Mouse (Mus musculus) thymus, postnatal 0 days (tissue): ENCODE results near the gene Ptpre. TPM values are rescaled to one million over a fixed set of nuclear protein-coding genes. Genes with fewer than 3 reads are reported as not detected.
A peak's percentile ranks its signal among the peaks of the same experiment; 100 is the strongest.
"Not testable (repeated sequence)": the region's sequence is repeated elsewhere in the genome, so short reads cannot be mapped to it uniquely, and the experiment has no call there.

Source experiments
- DNase-seq: peaks from one replicate; pipeline ENCODE4 v3.0.0-alpha.2; 2015; ENCODE audit warnings: low spot score
- polyA plus RNA-seq: library from polyadenylated mRNA; unstranded; fragments of >200 nt; fragmentation: Nextera tagmentation; extraction: Ambion mirVana; gene quantifications from 2 replicates; pipeline ENCODE4 v1.2.1, GENCODE M21; 2015

Gene Ptpre
- polyA plus RNA-seq, 1 experiment from 2014 or later = 17.3 TPM

DNA sequence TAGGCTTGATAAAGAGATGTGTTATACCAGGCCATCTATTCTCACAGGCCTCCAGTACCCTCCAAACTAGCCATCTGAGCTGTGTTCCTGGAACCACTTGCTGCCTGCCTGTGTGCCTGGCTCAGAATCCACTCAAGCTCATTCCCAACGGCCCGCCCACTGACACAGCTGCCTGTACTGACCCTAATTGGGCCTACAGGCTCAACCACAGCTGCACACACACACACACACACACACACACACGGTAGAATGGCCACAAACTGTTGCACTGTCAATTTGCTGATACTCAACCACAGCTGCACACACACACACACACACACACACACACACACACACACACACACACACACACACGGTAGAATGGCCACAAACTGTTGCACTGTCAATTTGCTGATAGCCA lies 146.8 kb downstream of the Ptpre start:
- not testable (repeated sequence) for DNase-seq

DNA sequence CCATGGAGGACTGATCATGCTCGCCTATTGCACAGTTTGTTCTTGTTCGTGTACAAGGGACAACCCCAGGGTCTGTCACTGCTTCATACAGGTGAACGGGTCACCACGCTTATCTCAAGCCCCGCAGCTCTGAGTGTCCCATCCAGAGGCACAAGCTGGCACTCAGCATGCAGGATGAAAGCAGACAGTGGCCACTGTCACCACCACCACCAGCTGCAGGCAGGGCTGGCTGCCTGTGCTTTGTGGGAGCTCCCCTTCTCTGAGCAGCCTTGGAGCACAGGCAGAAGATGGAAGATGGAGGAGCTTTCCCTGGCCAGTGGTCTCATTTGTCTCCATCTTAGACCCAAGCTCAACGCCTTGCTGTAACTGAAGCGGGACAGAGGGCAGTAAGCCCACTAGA lies 147.7 kb downstream of the Ptpre start:
- no peak for DNase-seq

DNA sequence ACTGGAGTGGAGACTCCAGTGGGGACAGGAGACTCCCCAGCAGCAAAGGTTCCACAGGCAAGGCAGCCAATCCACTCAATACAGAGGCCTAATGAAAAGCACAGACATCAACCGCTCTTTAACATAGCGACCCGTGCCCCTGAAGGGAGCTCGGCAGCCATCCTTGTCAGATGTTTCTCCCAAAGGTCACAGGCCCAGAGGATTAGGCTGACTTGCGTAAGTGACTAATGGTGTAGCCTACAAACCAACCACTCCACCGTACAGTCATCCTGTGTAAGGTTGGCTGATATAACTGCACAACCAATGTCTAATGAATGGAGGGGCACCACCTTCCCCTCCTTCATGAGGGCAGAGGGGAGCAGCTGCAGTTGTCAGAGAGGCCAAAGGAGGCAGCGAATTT lies 152.1 kb downstream of the Ptpre start:
- no peak for DNase-seq

DNA sequence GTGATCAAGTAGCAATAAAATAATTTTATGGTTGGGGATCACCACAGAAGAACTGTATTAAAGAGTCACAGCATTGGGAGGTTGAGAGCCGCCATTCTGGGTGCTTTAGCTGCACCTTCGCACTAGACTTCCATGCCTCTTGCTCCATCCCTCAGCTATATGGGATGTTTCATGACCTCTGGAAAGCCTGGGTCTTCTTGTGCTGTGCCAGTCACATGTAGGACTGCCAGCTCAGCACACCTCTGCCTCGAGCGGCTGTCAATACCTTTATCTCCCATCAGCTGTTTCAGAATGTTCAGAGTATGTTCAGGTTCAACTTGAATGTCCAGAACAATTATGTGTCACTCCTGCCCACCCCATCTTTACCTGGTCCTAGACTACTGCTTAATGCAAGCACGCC lies 154.7 kb downstream of the Ptpre start:
- no peak for DNase-seq

DNA sequence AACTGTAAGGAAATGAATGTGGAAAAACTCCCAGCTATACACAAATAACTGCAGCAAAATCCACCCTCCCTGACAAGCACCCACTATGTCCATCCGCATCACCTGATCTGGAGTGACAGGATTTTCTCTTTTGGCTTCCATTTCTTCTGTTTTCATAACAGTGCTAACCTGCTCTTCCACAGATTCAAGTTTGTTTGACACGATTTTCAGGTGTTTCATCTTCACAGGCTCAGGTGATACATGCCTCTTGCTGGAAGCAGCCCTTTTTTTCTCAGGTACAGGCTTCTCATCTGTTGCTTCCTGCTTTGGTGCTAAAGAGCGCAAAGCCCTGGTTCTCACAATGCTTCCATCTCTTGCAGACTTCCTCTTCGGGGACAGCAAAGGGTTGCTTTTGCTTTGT lies 156.8 kb downstream of the Ptpre start:
- no peak for DNase-seq

DNA sequence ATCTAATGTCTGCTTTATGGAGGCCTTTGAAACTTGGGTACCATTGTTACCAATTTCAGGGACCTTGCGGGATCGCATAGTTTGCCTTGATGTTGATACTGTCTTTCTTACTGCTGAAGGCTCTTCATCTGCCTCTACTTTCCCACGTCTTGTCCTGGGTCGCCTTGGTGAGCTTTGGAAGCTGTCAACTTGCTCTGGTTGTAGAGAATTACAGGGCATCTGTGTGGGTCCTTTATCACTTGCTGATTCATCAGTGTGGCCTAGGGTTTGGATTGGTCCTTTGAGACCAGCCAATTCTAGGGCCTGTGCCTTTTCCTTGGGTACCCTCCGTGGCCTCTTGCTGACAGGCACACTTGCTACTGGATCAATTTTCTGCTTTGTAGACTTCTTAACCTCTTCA lies 157.5 kb downstream of the Ptpre start:
- DNase-seq = no peak

DNA sequence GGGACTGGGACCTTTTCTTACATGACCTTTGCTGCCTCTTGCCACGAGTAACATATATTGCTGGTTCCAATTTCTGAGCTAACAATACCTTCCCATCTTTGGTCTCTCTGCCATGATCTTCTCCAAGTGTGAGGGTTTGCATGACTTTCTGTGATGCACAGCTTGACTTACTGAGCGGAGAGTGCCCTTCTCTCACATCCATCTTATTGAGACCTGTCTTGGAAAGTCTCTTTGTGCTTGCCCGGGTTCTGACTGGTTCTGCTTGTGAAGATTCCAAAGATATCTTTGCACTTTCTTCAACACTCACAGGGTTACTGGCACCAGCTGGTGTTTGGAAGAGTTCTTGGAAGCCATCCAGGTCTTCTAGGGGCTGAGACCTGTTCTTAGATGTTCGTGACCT lies 158.8 kb downstream of the Ptpre start:
- no peak for DNase-seq

DNA sequence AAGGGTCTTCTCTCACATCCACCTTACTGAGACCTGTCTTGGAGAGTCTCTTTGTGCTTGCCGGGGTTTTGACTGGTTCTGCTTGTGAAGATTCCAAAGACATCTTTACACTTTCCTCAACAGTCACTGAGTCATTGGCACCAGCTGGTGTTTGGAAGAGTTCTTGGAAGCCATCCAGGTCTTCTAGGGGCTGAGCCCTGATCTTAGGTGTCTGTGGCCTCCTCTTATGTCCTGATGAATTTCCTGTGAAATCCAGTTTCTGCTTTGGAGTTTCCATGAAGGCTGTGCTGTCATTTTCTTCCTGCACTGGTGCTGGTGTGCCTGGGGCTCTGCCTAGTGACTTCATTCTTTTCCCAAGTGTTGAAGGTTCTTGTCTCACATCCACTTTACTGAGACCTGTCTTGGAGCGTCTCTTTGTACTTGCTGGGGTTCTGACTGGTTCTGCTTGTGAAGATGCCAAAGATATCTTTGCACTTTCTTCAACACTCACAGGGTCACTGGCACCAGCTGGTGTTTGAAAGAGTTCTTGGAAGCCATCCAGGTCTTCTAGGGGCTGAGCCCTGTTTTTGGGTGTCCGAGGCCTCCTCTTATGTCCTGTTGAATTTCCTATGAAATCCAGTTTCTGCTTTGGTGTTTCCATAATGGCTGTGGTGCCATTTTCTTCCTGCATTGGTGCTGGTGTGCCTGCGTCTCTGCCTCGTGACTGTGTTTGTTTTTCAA lies 159.9 kb downstream of the Ptpre start:
- not testable (repeated sequence) for DNase-seq

DNA sequence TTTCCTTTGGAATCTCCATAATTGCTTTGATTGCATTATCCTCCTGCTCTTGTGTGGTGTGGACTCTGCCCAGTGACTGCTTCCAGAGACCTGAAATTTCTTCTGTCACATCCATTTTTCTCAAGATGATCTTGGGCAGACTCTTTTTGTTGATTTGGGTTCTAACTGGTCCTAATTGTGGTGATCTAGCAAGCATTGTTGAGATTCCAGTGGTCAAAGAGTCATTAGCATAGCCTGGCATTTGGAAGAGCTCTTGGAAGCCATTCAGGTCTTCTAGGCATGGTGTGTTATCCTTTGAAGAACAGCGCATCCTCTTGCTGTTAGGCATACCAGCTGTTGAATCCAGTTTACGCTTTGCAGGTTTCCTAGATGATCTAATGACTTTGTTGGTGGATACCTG lies 161.1 kb downstream of the Ptpre start:
- no peak for DNase-seq

DNA sequence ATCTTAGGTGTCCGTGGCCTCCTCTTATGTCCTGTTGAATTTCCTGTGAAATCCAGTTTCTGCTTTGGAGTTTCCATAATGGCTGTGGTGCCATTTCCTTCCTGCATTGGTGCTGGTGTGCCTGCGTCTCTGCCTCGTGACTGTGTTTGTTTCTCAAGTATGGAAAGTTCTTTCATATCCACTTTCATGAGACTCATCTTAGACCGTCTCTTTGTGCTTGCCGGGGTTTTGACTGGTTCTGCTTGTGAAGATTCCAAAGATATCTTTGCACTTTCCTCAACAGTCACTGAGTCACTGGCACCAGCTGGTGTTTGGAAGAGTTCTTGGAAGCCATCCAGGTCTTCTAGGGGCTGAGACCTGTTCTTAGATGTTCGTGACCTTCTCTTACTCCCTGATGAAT lies 162.1 kb downstream of the Ptpre start:
- not testable (repeated sequence) for DNase-seq

DNA sequence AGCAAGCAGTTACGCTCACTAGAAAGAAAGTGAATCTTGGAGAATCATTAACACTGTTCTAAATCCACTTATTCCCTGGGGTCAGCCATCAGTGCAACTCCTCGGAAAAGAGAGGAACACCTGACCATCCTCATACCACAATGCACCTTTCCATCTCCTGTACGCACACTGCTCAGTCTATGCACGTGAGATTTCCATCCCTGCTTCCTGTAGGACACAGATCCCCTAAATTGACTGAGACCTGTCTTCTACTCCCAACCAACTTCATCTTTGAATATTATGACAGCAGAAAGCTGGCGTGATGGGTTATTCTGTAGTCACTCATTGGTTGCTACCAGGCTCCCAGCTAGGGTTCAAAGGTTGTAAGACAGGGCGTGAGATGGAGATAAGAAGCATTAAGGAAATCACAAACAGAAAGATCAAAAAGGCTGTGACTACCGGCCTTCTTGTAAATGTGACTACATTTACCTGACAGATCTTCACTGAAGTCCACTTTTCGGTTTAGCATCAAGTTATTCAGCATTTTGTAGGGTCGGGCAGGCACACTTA lies 166.4 kb downstream of the Ptpre start:
- no peak for DNase-seq

DNA sequence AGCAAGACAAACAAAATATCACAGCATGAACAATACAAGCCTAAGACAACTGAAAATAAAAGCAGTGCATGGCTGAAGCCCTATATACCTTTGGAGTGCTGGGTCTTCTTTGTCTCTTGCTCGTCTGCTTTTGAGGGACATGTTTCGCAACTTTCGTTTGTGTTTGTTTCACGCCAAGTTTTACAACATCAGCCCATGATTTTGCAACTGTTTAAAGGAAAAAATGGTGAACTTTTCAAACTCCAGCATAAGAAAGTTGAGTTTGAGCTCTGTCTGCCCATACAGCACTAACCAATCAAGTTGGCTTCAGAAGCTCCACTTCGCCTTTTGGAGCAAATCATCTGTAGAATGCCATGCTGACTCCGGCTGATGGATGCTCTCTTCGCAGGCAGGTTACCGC lies 167.0 kb downstream of the Ptpre start:
- no peak for DNase-seq

DNA sequence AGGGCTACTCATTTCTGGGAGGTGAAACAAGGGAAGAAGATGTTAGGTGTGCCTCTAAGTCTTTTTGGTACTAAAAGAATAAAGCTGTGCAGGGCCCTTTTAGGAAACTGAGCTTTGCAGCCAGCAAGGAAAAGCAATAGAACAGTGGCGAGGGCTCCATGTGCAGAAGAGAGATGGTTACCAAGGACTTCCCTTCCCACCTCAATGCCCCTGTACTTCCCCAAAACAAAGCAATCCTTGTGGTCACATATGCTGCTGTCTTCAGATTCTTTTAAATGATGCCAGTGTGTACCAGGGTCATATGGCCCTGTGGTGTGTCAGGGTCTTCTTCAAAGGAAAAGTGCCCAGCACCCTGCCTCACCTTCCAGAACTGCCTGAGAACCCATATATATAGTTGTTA lies 167.8 kb downstream of the Ptpre start:
- no peak for DNase-seq

DNA sequence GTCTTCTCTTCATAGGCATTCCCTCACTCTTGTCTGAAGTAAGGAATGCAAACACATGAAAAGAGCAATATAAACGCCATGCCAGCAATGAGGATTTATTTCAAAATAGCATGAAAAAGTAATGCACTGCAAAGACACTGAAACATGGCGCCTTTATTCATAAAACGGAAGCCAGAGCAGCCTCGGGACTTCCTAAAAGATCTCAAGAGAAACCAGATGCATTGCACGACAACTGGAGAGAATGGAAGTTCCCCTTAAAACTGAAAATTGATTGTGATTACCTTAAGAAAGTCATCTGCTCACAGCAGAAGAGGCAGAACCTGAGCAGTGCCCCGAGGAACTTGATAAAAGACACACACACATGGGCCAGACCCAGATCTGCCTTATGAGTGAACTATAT lies 168.5 kb downstream of the Ptpre start:
- DNase-seq = no peak

DNA sequence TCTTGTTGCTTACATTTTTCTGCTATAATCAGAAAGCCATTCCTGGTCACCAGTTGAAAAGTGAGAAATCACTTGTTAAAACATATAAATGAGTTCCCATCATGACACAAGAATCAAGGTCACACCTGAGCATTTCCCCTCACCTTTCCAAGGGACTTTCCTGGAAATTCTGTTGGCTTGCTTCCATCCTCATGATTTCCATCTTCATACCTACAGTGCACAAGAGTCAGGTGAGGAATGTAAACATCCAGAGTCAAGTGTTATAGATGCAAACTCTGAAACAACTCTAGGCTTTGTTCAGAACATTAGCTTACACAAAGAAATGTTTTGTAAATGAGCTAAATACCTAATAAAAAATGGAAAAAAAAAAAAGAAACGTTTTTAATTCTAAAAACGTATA lies 173.4 kb downstream of the Ptpre start:
- no peak for DNase-seq

DNA sequence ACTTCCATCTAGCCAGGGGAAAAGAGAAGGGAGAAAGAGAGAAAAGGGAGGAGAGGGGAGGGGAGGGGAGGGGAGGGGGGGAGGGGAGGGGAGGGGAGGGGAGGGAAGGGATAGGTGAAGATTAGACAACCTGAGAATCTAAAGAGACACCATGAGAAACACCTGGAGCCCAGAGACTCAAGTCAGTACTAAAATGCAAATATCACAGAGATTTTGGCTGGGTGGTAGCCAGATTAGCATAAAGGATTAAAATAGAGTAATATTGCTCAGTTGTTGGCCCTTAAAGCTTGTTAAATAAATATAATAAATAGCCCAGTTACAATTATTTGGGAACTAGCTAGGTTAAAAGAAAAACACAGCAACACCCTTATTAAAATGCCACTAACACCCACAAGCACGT lies 175.3 kb downstream of the Ptpre start:
- no peak for DNase-seq

DNA sequence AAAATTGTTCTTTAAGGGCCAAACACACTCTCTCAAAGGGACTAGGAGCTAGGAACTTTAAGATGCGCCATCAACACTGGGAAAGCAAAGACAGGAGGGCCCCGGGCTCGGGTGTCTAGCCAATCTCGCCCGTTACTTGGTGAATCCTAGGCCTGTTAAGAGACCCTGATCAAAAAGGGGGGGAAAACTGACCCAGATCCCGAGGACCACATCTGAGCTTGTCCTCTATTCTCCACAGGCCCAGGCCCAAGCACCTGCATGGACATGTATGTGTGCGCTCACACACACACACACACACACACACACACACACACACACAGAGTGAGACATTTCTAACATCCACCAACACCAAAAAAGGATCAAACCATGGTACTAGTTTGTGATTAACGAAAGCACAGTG lies 176.0 kb downstream of the Ptpre start:
- DNase-seq = no peak

DNA sequence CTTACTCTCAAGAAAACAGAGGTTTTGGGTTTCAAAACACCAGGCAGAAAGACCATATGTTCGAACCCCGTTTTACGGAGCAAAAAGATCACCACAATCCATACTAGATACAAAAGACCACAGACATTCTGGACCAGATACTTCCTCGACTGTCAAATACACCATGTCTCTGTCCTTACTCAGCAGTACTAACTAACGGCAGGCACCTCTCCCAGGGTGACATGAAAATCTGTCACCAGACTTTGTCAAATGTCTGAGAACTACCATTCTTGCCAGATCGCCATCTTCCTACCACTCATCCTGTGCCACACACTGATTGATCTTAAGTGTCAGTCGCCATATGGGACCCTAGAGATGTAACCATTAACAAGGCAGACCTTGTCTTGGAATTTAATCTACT lies 177.9 kb downstream of the Ptpre start:
- peak; percentile 24 for DNase-seq

DNA sequence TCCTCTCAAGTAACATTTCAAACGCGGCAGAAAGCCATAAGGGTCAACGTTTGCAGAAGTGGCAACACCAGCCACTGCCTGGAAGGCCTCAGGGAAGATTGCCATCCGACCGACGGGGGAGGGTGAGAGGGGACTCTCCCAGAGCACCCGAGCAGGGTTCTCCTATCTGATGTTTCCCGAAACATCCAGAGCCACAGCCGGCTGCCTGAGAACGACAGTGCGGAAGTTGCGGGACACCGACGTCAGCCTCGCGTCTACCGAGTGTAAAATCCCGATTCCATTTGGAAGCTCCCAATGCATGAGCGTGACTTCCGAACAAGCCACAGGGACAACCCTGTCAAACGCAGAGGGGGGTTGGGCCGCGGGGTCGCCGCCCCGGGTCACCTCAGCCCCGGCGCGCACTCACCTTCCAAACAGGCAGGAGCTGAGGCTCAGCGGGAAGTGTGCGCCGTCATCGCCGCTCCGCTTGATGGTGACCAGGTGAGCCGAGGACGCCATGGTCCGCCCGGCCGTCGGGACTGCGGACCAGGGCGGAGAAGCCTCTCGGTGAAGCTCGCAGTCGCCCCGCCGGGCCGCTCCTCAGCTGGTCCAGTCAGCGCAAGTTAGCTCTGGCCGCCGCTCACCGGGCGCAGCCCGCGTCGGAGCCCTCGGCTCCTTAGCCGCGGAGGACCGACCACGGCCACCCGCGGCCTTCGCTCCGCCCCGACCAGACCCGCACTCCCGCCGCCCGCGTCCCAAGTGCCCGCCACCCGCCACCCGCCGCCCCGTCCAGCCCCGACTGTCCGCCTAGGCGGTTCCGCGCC lies 178.6 kb downstream of the Ptpre start, which contains the start of gene Mki67:
Gene Mki67 (minus strand): TSS at position 720 of the 803 bp plus-strand sequence.
- peak; percentile 38 for DNase-seq

DNA sequence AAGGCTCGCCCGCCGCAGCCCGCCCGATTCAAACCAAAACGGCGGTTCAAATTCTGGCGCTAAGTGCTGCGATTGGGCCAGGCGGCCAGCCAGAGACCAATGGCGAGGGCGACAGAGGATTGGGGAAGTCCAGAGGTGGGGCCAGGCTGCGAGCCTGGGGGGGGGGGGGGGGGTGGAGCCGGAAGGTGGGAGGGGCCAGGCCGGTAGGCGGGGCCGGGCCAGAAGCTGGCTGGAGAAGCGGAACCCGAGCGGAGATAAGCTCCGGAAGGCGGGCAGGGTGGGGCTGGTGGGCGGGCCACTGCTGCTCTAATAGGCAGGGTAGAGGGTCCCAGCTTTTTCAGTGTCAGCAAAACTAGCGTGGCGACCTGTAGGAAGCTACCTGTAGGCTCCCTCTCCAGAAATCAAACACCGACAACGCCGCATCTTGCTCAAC lies 179.2 kb downstream of the Ptpre start:
- DNase-seq = peak; percentile 94

DNA sequence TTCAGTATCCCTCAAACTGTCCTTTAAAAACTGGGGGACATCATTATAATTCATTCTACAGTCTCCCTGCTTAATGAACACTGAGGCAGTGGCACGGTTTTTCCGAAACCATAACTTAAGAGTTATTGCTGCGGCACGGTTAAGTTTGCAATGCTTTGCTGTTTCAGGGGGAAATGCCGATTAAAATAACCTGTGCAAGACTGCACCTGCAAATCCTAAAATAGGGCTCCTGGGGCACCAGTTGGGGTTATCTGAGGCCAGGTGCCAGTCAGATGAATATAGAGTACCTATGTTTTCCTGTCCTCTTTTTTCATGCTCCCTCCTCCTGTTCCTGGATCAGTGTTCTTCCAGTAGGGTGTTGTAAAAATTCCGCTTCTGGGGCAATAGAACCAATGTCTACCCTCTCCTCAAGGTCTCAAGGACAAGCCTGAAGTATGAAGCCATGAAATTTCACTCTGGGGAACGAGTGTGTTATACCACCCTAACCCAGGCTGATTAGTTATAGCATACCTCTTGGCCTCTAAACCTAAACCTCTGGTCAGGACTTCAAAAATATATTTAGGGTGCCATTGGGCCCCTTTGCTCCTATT lies 179.8 kb downstream of the Ptpre start:
- DNase-seq = peak; percentile 39

DNA sequence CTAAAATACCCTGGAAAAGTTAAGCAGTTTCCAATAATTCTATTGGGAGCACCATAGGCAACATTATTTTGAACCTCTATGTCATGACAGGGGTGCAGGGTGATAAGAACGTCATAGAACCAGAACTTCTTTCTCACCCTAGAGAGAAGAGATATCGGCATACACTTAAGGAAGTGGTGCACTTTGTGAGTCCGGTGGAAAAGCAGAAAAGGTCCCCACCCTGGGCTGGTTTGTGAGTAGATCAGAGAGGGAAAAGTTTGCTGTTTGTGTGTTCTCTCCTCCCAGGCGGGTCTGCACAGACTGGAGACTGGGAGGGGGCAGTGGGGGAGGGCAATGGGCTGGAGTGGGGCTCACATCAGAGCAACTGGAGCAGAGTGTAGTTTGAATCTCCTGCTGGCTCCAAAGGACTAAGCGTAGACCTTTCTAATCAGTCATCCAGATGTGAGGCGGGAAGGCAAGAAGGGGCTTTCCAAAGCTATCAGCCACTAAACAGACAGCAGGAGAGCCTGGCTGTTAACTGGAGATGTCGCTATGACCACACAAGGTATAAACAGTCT lies 184.2 kb downstream of the Ptpre start:
- no peak for DNase-seq
